Comparison of ENCODE assay signal across 22 mouse cellular contexts in the genomic region with DNA sequence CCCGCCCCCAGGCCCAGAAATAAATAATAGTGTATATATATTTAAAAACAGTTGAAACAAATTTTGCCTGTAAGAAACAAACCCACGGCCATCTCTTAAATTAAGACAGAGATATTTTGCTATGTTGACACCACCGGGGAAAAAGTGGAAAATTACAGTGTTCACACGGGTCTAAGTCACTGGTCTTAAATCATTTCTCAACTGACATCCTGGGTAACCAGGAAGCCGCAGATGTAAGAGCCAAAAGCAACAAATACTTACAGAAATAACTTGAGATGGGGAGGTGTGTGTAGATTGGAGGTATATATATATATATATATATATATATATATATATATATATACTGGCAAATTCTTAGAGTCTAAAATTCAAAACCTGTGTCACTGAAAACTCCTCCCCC. TPM values are rescaled to one million over a fixed set of nuclear protein-coding genes. Genes with fewer than 3 reads are reported as not detected.
DNase-seq lines count a peak whose midpoint lies in the region; TF ChIP-seq lines count a peak whose summit lies in the region.
"Had no signal": no experiment of that assay in that cellular context is flagged by ENCODE, and none has a peak within 500 bp of the region (broad histone marks: within the 10 kb centered on the region; RNA-seq: fewer than 3 reads in every experiment).

No protein-coding gene starts in this region.

- H3K27ac ChIP-seq in thymus, adult 2 months (ENCODE audit: control insufficient read depth, insufficient read depth, low read length): peak overlapping the region; percentile 91
- H3K27ac ChIP-seq: forebrain, embryonic 10.5 days; forebrain, embryonic 13.5 days; heart, adult 2 months; heart, embryonic 10.5 days; heart, embryonic 13.5 days; hindbrain, embryonic 12.5 days; hindbrain, embryonic 15.5 days had no signal

- 19% methylated on average over 5 of the region's 5 CpGs for WGBS in thymus, adult 2 months

- H3K4me3 ChIP-seq in thymus, adult 2 months (ENCODE audit: control insufficient read depth, insufficient read depth, low read length): no peak overlapping the region
- H3K4me3 ChIP-seq: forebrain, embryonic 10.5 days; forebrain, embryonic 13.5 days; heart, adult 2 months; heart, embryonic 10.5 days; heart, embryonic 13.5 days; hindbrain, embryonic 12.5 days; hindbrain, embryonic 15.5 days had no signal

- DNase-seq in thymus, adult 2 months: no peak
- no peak for DNase-seq in thymus, adult 18-20 months
- peak; percentile 50 for DNase-seq in 3T3-L1 (ENCODE audit: low read depth, low spot score)
- peak; percentile 32 for DNase-seq in NIH3T3 (ENCODE audit: low read depth)
- no peak for DNase-seq in c-Kit-positive CD71-positive TER-119-positive erythroid progenitor cells, embryonic 14.5 days (ENCODE audit: low spot score)
- DNase-seq in right cerebral cortex, adult 18-20 months: no peak
- DNase-seq: adrenal gland, adult 8-10 months; adrenal gland, postnatal 25 days; cerebellum, adult 18-20 months; cerebellum, adult 9-10 months; cerebellum, postnatal 14 days; gastrocnemius, postnatal 10 days; gastrocnemius, postnatal 36 days; heart, adult 2 months; heart, postnatal 14 days; heart, postnatal 4 days had no signal

- peaks cover 32% of the 10 kb centered on the region for H3K4me1 ChIP-seq in thymus, adult 2 months (replicated peaks; ENCODE audit: control insufficient read depth, insufficient read depth, low read length)
- H3K4me1 ChIP-seq: forebrain, embryonic 10.5 days; forebrain, embryonic 13.5 days; heart, embryonic 10.5 days; heart, embryonic 13.5 days; hindbrain, embryonic 12.5 days; hindbrain, embryonic 15.5 days had no signal

- H3K36me3 ChIP-seq in thymus, adult 2 months (ENCODE audit: control insufficient read depth, insufficient read depth, low read length): no peaks in the 10 kb centered on the region
- H3K36me3 ChIP-seq: forebrain, embryonic 10.5 days; heart, embryonic 10.5 days; heart, embryonic 13.5 days; hindbrain, embryonic 12.5 days; hindbrain, embryonic 15.5 days had no signal

- no peak for TF ChIP-seq CTCF in thymus, adult 2 months (IDR thresholded peaks at IDR 0.05; ENCODE audit: borderline replicate concordance, control insufficient read depth, extremely low read depth, insufficient read depth, low read length, poor library complexity)

- H3K27me3 ChIP-seq in thymus, adult 2 months (ENCODE audit: control insufficient read depth, insufficient read depth, low read length): no peaks in the 10 kb centered on the region
- H3K27me3 ChIP-seq: forebrain, embryonic 13.5 days; heart, embryonic 13.5 days; hindbrain, embryonic 12.5 days; hindbrain, embryonic 15.5 days had no signal

- TF ChIP-seq POLR2A in thymus, adult 2 months (IDR thresholded peaks at IDR 0.05; ENCODE audit: control insufficient read depth, extremely low read depth, insufficient read depth, low read length, poor library complexity): no peak

RNA-seq across cellular contexts. Expression of gene Bicdl1, which starts 21.5 kb away (rescaled TPM):
- polyA plus RNA-seq in thymus, adult 2 months (2012; rRNA removed): 143 and 152 TPM in 2 replicates

Comparison
In these comparisons a context has a peak if more than half of its experiments do, and no peak if none do; other contexts are left out.
1. DNase-seq: peak in 3T3-L1 (single experiment) and NIH3T3 (single experiment); none in thymus, adult 2 months (single experiment), thymus, adult 18-20 months (0 of 2), c-Kit-positive CD71-positive TER-119-positive erythroid progenitor cells, embryonic 14.5 days (single experiment) and right cerebral cortex, adult 18-20 months (single experiment).